Mouse (Mus musculus) G1E (cell line): ENCODE measurements around the gene Rcan1. TPM values are rescaled to one million over a fixed set of nuclear protein-coding genes. Genes with fewer than 3 reads are reported as not detected.
A peak's percentile ranks its signal among the peaks of the same experiment; 100 is the strongest.

ENCODE experiments used
- ATAC-seq: 2 replicates; pipeline ENCODE4 v1.8.0; 2016; ENCODE audit warnings: mild to moderate bottlenecking; ENCODE audit not compliant: insufficient number of reproducible peaks, poor library complexity, low FRiP score, severe bottlenecking; ENCODE audit errors: extremely low read depth
- DNase-seq: peaks from one replicate; pipeline ENCODE4 v3.0.0; 2012; ENCODE audit warnings: low spot score
- H3K27me3 ChIP-seq: 2 replicates; pipeline ENCODE4 v1.6.1; 2012; ENCODE audit warnings: mild to moderate bottlenecking, low read length, inconsistent platforms; ENCODE audit not compliant: insufficient read depth
- H3K36me3 ChIP-seq: replicated peaks from 2 replicates; pipeline ENCODE3; 2012; ENCODE audit warnings: mild to moderate bottlenecking, inconsistent platforms
- H3K4me1 ChIP-seq: 2 replicates; pipeline ENCODE4 v1.6.1; 2012; ENCODE audit warnings: low read depth, low read length, inconsistent platforms, mixed read lengths; ENCODE audit not compliant: insufficient read depth
- H3K4me3 ChIP-seq: 2 replicates; pipeline ENCODE4 v1.5.1; 2012; ENCODE audit warnings: low read depth, mild to moderate bottlenecking, inconsistent platforms, low read length, moderate library complexity, mixed read lengths
- H3K9me3 ChIP-seq: replicated peaks from 2 replicates; pipeline ENCODE4 v1.6.1; 2012; ENCODE audit warnings: inconsistent platforms
- CTCF ChIP-seq: IDR thresholded peaks from 2 replicates; pipeline ENCODE4 v1.5.1; 2012; ENCODE audit warnings: low read depth, low read length, inconsistent platforms, mixed read lengths
- GATA1 ChIP-seq: IDR thresholded peaks from 2 replicates; pipeline ENCODE4 v1.6.1; 2012; ENCODE audit warnings: borderline replicate concordance, low read length, inconsistent platforms, mixed read lengths
- GATA2 ChIP-seq: IDR thresholded peaks from 2 replicates; pipeline ENCODE4 v1.6.1; 2012; ENCODE audit warnings: low read depth, low read length, inconsistent platforms, borderline replicate concordance
- POLR2AphosphoS5 ChIP-seq: IDR thresholded peaks from 2 replicates; pipeline ENCODE4 v1.6.1; 2012; ENCODE audit warnings: low read depth, low read length, inconsistent platforms; ENCODE audit not compliant: insufficient replicate concordance
- TAL1 ChIP-seq: conservative IDR thresholded peaks from 2 replicates; pipeline ENCODE4 v1.6.1; 2012; ENCODE audit warnings: low read depth, low read length, inconsistent platforms, mixed read lengths
- polyA plus RNA-seq: library from polyadenylated mRNA; stranded (reverse); fragments of >175 nt; gene quantifications from 2 replicates; pipeline ENCODE4 v1.2.3, GENCODE M21; 2012
- total RNA-seq, 2 experiments: library from RNA; stranded (forward) in 1 of 2; stranded (reverse) in 1 of 2; fragments of 200-1000 nt in 1 of 2; fragments of >200 nt in 1 of 2; fragmentation: Nextera tagmentation in 1 of 2; gene quantifications; 2 replicates each; pipeline ENCODE4 v1.2.3; 2014 to 2017

The Rcan1 gene
- total and polyA plus RNA-seq, 3 experiments: 12.3 to 16.1 (median 14.2) TPM

GRCm38 (mm10) chr16:92346297-92346916 is 124.3 kb downstream of the Rcan1 start:
- Histone ChIP-seq H3K36me3 (no peaks in the 10 kb centered on the region), H3K27me3 (peaks cover 9% of the 10 kb centered on the region), H3K4me3 (no peak overlapping the region), H3K4me1 (peaks cover 42% of the 10 kb centered on the region), H3K9me3 (no peaks in the 10 kb centered on the region)
- ATAC-seq: no peak
- TF ChIP-seq GATA1 (no peak), TAL1 (no peak), GATA2 (no peak), CTCF (no peak)
- DNase-seq: no peak

DNA sequence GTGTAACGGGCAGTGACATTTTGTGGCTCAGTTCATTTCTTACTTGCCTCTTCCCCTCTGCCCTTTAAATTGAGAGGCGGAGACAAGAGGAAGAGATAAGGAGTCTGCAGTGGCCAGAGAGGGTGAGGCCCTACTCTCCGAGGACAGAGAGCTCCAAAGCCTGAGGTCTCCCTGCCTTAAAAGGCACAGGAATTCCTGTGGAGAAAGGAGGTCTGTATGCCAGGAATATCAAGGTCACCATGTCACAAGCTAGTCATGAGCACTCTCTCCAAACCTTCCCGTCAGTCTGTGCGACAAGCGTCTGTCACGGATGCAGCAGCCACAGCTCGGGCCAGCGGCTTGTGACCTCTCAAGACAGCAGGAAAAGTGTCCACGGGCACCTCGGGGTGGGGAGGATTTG is 125.5 kb downstream of the Rcan1 start:
- peak overlapping the region; percentile 57; the same call in 1 of the 2 replicates for H3K4me3 ChIP-seq
- peaks cover 55% of the 10 kb centered on the region for H3K4me1 ChIP-seq
- H3K9me3 ChIP-seq: no peaks in the 10 kb centered on the region
- TF ChIP-seq CTCF (no peak), POLR2AphosphoS5 (no peak), GATA2 (no peak), GATA1 (no peak), TAL1 (no peak)
- peaks cover 4% of the 10 kb centered on the region; the same call in 1 of the 2 replicates for H3K27me3 ChIP-seq
- DNase-seq: no peak
- no peaks in the 10 kb centered on the region for H3K36me3 ChIP-seq
- no peak for ATAC-seq

Other genes with a start within 250 kb of the Rcan1 start
- gene Kcne2, start 178.5 kb downstream of the Rcan1 start, total RNA-seq (2014; fragmentation: Nextera tagmentation): not detected in 2 replicates
- gene Kcne2, start 178.5 kb downstream of the Rcan1 start, total RNA-seq (2017): 0.11 TPM in 1 of 2 replicates, not detected in the other
- not detected in 2 replicates for gene Kcne2, start 178.5 kb downstream of the Rcan1 start, polyA plus RNA-seq
- gene Smim11, start 169.6 kb downstream of the Rcan1 start, total RNA-seq (2014; fragmentation: Nextera tagmentation): 23.1 and 24.8 TPM in 2 replicates
- gene Smim11, start 169.6 kb downstream of the Rcan1 start, total RNA-seq (2017): 82.4 and 107 TPM in 2 replicates
- 6.6 and 7.3 TPM in 2 replicates for gene Smim11, start 169.6 kb downstream of the Rcan1 start, polyA plus RNA-seq
- gene Fam243, start 149.4 kb downstream of the Rcan1 start, total RNA-seq (2014; fragmentation: Nextera tagmentation): not detected in 2 replicates
- gene Fam243, start 149.4 kb downstream of the Rcan1 start, total RNA-seq (2017): 0.06 and 0.11 TPM in 2 replicates
- gene Fam243, start 149.4 kb downstream of the Rcan1 start, polyA plus RNA-seq: not detected in 2 replicates
- not detected in 2 replicates for gene Kcne1, start 111.4 kb downstream of the Rcan1 start, total RNA-seq (2014; fragmentation: Nextera tagmentation)
- 0.06 and 0.33 TPM in 2 replicates for gene Kcne1, start 111.4 kb downstream of the Rcan1 start, total RNA-seq (2017)
- gene Kcne1, start 111.4 kb downstream of the Rcan1 start, polyA plus RNA-seq: not detected in 2 replicates
- gene Clic6, start 14.9 kb upstream of the Rcan1 start, total RNA-seq (2014; fragmentation: Nextera tagmentation): not detected in 2 replicates
- under 0.01 TPM in 1 of 2 replicates, not detected in the other for gene Clic6, start 14.9 kb upstream of the Rcan1 start, total RNA-seq (2017)
- 0.01 TPM in 1 of 2 replicates, not detected in the other for gene Clic6, start 14.9 kb upstream of the Rcan1 start, polyA plus RNA-seq